Mouse (Mus musculus): ENCODE measurements around the gene Slc17a3. TPM values are rescaled to one million over a fixed set of nuclear protein-coding genes. Genes with fewer than 3 reads are reported as not detected.

Gene Slc17a3
- total RNA-seq (2021): not detected

DNA sequence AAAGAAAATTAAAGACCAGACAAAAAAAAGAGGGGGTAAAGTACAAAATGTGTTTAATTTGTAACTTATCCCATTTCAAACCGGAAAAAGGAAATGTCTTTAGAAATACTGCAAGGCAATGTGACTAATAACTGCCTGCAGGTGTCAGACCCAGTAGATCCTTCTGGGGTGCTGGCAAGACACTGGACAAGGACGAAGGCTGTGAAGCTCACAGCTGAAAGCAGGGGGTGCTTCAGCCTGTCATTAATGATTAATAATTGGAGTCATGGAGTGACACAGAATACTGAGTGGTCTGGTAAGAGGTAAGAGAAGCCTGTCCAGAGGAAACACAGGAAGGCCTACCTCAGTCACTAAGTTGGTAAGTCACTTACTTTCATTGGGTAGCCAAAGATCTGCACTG lies at the start of gene Slc17a3:
Gene Slc17a3 (plus strand): TSS at position 127 of the 400 bp plus-strand sequence.
- no peak for DNase-seq

DNA sequence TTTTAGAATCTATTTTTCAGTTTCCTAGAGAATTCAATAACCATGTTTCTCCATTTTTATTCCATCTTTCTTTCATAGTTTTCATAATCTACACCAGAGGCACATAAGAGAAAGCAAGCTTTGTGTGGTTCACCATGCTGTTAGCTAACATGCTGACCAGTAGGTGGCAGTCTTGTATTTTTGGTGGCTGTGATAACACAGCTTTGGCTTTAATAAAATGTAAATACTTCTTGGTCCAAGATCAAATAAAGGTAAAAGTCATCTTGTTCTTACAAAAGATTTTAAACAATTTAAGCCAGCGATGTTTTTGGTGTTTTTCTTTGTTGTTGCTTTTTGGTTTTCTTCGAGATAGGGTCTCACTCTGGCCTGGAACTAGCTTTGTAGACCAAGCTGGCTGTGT lies 46.7 kb upstream of the Slc17a3 start:
- DNase-seq: peak in 1 of 2 experiments; percentile 37

DNA sequence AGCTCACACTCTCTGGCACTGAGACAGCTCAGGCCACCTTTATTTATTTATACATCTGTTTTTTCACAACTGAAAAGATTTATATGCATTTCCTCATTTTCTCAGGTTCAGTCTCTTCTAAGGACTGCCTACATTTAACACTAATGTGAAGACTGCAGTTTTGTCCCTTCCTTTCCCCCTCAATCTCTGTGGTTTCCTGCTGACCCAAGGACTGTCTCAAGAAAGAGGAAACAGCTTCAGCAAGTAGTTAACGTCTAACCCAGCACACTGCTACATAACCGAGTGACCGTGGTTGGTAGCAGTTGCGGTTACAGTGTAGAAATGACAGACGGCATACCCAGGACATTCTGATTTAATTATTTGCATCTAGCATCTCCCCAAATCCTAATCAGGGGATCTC lies 39.8 kb upstream of the Slc17a3 start:
- DNase-seq: no peak

DNA sequence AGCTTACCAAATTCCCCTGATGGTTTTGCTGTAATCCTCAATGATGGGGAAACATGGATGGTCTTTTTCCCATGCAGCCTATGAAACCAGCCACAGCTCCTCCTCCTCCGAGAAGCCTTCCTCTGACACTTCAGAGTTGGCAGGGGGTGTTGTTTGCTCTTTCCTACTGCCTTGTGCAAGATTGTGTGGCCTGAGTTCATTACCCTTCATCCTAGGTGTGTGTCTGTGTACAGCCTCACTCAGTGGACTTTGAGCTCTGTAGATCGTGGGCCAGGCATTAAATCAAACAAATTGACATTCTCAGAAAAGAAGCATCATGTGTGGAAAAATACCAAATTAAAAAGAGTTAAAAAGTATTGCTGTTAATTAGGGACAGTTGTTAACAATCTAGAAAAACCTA lies 34.7 kb upstream of the Slc17a3 start:
- DNase-seq: no peak

DNA sequence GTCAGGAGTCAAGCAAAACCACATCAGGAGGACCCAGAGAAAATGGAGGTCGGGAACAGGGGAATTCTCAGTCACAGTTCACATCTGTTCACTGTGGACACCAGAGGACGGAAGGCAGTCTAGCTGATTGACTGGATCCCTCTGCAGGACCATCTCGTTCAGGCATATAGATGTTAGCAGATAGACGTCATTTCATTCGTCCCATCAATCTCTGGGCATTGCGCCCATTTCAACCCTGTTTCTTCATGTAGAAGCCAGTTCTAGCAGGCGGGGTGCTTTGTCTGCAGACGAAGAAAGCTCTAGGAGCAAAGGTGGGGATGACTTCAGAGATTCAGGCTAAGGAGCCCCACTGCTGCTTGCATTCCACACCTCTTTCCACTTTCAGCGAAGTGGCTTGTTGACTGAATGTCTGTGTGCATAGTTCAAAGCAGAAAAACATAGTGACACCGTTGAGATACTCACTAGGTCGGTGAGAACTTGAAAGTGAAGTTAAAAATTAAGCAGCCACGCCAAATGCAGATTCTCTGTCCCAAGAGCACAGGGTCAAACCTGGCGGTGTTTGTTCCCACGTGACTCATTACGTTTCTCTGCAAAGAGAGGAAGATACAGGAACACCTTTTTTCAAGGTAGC lies 32.7 kb upstream of the Slc17a3 start, which contains the start of gene Slc17a2:
Gene Slc17a2 (plus strand): TSS at position 572 of the 631 bp plus-strand sequence.
- no peak for DNase-seq

DNA sequence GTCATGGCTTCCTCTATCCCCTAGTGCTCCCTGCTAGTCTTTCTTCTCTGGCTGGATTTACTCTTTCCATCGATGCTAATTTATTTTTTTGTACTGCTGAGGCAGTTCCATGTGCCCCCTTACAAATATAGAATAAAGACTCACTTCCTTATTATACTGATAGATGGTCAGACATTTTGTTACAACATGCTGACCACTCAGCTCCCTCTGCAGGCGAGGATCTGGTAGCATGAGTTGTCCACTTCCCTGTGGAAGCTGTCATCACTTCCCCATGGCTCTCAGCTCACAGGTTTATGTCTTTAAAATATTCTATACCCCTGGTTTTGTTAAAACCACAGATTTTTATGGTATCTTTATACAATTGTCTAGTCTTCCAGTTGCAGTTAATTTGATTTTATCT lies 23.1 kb upstream of the Slc17a3 start:
- DNase-seq: no peak

DNA sequence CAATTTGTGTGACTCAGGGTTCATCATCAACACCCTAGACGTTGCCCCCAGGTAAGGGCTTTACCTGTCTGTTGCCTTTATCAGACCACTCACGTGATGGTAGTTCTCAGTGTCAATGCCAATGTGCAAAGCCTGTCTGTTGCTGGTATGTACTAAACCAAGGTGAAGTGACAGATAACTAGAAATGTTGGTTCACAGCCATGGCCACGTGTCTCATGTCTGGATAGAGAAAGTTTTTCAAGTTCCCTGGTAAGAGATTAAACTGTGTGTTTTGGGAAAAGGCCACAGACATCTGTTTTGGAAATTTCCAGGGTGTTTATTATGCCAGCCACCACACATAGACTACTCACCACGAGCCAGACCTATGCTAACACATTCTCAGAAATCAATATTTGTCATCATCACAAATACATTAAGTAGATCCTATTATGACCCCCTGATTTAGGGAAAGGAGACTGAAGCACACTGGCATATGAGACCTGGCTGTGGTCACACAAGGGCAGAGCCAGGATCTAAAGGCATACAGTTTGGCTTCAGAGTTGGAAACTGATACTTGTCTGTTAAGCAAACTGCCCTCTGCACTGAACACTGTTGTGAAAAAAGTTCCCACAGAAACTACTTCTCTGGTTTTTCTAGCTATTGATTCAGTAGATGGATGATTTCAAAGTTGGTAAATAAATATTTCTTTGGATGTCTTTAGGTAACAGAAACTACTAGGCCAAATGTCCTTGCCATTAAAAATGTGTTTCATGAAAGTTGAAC lies 18.9 kb upstream of the Slc17a3 start:
- DNase-seq: no peak

DNA sequence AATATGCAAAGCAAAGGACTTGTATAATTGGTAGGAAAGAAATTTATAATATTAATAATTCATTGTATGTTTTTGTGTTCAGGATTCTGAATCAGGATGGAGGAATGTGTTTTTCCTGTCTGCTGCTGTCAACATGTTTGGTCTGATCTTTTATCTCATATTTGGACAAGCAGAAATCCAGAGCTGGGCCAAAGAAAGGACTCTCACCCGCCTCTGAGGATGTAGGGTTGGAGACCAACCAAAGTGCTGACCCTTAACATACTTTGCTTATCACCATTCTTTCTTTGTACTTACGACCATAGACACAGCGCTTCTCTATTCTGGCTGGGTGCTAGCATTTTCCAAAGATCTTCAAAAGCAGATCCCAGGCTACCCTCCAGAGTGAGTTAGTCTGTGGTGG lies 17.0 kb upstream of the Slc17a3 start:
- no peak for DNase-seq

DNA sequence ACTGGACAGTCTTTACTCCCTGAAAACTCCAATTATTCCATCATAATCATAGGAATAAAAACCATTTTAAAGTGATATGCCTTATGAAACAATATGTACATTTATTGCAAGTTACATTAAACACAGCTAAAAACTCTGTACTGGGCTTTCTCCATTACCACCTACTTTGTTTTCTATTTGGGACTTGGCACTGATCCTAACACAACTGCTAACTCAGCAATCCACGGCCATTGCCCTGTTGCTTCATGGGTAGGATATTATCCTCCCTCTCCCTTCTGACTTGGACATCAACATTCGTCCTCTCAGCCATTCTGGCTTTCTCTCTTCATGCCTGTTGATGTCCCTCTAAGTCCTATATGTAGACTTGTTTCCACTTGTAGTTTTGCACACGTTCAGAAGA lies 12.6 kb upstream of the Slc17a3 start:
- DNase-seq: no peak

DNA sequence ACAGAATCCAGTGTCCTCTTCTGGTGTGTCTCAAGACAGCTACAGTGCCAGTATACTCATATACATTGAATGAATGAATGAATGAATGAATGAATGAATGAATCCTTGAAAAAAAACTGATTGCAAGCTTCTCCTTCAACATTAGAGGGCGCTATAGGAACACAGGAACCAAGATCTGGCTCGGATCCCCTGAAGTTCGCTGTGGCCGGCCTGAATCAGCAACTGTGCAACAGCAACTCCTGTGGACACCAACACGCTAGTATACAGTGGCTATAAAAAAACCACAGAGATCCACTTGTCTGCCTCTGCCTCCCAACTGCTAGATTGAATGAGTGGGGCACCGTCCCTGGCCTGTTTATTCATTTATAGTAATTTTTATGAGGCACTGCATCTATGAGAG lies 6.2 kb upstream of the Slc17a3 start:
- DNase-seq: peak in 1 of 2 experiments; percentile 6

- DNase-seq: no peak
These were observed 4.4 kb upstream of the Slc17a3 start for GRCm38 (mm10) chr13:23834836-23835235.

GRCm38 (mm10) chr13:23836630-23837029 lies 2.6 kb upstream of the Slc17a3 start:
- DNase-seq: no peak

DNA sequence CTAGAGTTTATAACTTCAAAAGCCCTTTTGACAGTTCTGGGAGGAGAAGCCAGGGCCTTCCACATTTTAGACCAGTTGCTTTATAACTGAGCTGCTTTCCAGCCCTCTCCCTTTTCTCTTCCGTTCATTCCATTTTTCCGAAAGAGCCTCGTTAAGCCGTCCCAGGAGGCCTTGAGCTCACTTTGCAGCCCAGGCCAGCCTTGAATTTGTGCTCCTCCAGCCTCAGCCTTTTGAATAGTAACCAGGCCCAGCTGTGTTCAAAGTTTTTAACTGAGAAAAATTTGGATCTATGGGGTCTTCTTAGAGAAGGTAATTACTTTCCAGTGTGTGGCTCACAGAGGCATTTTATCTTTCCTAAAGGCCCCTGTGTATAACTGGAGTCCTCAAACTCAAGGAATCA lies 6.6 kb downstream of the Slc17a3 start:
- no peak for DNase-seq

DNA sequence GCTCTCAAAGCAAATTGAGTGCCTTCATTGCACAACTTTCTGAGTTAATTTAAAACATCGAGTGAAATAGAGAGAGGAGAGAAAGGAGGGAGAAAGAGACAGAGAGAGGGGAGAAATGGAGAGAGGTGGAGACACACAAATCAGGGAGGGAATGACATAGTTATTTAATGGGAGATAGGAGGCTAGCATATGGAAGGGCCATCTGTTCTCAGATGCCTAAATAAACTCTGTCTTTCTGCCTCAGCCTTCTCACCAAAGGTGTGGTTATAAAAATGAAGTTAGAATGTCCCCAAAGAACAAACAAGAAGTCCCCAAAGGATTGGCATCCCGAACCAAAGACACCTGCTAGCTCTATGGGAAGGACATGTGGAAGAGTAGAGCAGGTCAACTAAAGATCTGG lies 10.1 kb downstream of the Slc17a3 start:
- no peak for DNase-seq

- no peak for DNase-seq
These were observed 17.2 kb downstream of the Slc17a3 start for GRCm38 (mm10) chr13:23856401-23856800.

DNA sequence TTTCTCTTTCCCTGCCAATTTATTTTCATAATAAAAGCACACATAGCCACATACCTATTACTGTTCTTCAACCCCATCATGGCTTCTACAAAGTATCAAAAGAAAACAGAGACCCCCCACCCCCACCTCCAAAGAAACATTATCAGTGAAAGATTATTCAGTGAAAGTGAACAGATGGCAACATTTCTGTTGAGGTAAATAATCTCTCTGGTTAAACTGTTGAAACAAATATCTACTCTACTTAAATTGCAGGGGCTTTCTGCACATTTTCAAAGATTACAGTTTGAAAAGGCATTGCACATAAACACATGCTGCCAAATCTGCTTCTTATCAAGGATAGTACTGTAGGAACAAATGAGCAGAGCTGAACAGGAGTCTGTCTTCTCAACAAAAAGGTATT lies 22.6 kb downstream of the Slc17a3 start:
- no peak for DNase-seq

- DNase-seq: no peak
These were observed 25.5 kb downstream of the Slc17a3 start for GRCm38 (mm10) chr13:23864711-23865110.

DNA sequence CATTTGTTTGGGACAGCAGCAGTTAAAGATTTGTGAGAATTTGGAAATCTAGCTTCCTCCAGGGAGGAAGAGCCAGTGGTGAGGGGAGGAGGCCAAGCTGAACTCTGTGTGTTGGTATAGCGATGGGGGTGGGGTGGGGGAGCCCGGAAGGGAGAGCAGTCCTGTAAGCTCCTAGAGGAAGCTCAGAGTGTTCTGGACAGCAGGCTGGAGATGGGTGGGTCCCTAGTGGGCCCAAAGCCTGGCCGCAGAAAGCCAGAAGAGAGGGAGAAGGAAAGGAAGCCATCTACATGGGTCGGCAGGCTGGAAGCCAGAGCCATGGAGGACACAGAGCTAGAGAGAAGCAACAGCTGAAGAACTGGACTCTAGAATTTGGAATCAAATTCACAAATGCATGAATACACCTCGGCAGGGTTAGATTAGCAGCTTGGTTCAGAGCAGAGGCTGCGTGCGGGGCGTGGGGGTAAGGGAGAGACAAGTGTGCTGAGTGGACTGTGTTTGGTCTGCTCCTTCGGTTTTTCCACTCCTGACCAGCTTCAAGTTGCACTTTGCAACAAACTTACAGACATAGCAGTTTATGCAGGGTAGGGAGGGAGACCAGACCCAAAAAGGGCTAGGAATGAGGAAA lies 27.0 kb downstream of the Slc17a3 start:
- DNase-seq: no peak

GRCm38 (mm10) chr13:23867000-23867399 lies 27.8 kb downstream of the Slc17a3 start:
- DNase-seq: no peak

DNA sequence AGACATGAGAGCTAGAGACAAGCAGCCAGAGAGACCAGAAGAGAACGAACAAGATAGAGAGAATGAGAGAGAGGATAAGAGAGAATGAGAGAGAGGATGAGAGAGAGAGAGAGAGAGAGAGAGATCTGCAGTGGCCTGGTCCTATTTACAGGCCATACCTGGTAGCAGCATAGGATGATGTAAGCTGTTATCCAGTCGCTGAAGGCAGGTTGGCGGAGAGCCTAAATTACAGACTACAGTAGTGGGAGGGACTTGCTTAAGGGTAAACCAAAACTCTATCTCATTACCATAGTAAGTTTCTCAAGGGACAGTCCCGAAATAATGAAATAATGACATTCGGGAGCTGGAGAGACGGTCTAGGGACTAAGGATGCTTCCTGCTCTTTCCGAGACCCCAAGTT lies 28.2 kb downstream of the Slc17a3 start, which contains the start of gene Slc17a1:
Gene Slc17a1 (plus strand): TSS at position 346 of the 400 bp plus-strand sequence.
- no peak for DNase-seq

GRCm38 (mm10) chr13:23868790-23869533 lies 29.7 kb downstream of the Slc17a3 start:
- no peak for DNase-seq

DNA sequence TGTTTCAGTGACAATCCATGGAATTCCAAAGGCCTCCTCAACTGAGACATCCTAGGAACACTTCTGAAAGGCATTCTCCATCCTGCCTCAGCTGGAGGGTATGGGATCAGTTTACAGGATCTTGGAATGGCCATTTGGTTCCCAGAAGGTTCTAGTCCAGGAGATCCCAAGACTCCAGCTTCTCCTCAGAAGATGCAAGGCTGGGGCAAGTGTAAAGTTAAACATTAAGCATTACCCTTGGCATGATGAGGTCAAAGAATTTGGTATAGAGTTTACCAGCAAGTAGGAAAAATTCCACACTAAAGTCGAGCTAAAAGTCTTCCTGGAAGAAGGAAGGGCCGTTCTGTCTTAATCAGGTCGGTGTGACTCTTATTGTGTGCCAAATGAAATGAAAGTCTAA lies 30.8 kb downstream of the Slc17a3 start:
- DNase-seq: no peak

DNA sequence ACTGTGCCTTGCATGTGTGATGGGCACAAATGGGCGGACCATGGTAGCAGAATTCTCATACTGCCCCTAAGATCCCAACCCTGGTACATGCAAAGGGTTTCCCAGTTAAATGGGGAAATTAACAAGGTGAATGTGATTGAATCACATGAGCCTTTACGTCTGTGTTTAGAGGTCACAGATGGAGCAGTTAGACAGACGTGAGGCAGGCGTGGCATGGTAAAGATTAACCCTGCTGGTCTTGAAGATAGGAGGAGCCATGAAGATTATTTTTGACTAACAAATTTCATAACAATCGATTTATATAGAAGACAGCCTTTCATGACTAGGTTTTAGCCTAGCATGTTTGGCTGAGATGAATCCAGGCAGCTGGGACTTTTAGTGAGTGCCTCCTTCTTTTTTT lies 33.9 kb downstream of the Slc17a3 start:
- DNase-seq: no peak
